Mouse (Mus musculus) inflammation-experienced regulatory T-cells, adult 6 months (primary cell): Measurements from ENCODE around the gene Ing5. TPM values are rescaled to one million over a fixed set of nuclear protein-coding genes. Genes with fewer than 3 reads are reported as not detected.
"Not testable (repeated sequence)": the region's sequence is repeated elsewhere in the genome, so short reads cannot be mapped to it uniquely, and the experiment has no call there.

Experiments used
- ATAC-seq: one replicate; pipeline ENCODE4 v1.8.0; 2017
- polyA plus RNA-seq, 3 experiments: library from polyadenylated mRNA; unstranded; fragments of 100-300 nt; shearing (Covaris generic); gene quantifications; one replicate each; pipeline ENCODE4 v1.2.1; 2017

Ing5 gene
- 10 to 100 TPM; 20.3 to 26.9 (median 22.1) TPM for polyA plus RNA-seq

- peak; percentile 76 for ATAC-seq
Measured at GRCm38 (mm10) chr1:93803556-93804507, at the start of gene Ing5. TSS of gene Ing5 (plus strand) at chr1:93803965.

- ATAC-seq, result peak; percentile 86
Measured at GRCm38 (mm10) chr1:93754573-93755290, 49.0 kb upstream of the Ing5 start, which contains the start of gene Thap4. TSS of gene Thap4 (minus strand) at chr1:93754864.

- peak; percentile 11 for ATAC-seq
Measured at GRCm38 (mm10) chr1:93755291-93755610, 48.5 kb upstream of the Ing5 start.

GRCm38 (mm10) chr1:93755618-93756017, 48.1 kb upstream of the Ing5 start:
- no peak for ATAC-seq

GRCm38 (mm10) chr1:93756154-93756553, 47.6 kb upstream of the Ing5 start:
- ATAC-seq, result no peak

GRCm38 (mm10) chr1:93760076-93760475, 43.7 kb upstream of the Ing5 start:
- no peak for ATAC-seq

GRCm38 (mm10) chr1:93763531-93763930, 40.2 kb upstream of the Ing5 start:
- not testable (repeated sequence) for ATAC-seq

- no peak for ATAC-seq
Measured at GRCm38 (mm10) chr1:93764871-93765591, 38.7 kb upstream of the Ing5 start.

GRCm38 (mm10) chr1:93767600-93767999, 36.2 kb upstream of the Ing5 start:
- ATAC-seq, result no peak

GRCm38 (mm10) chr1:93769901-93770300, 33.9 kb upstream of the Ing5 start:
- no peak for ATAC-seq

- ATAC-seq, result no peak
Measured at GRCm38 (mm10) chr1:93776686-93777085, 27.1 kb upstream of the Ing5 start.

GRCm38 (mm10) chr1:93786912-93787311, 16.9 kb upstream of the Ing5 start:
- no peak for ATAC-seq

- ATAC-seq, result no peak
Measured at GRCm38 (mm10) chr1:93794526-93794925, 9.2 kb upstream of the Ing5 start.

- no peak for ATAC-seq
Measured at GRCm38 (mm10) chr1:93795886-93796285, 7.9 kb upstream of the Ing5 start.

- ATAC-seq, result no peak
Measured at GRCm38 (mm10) chr1:93800670-93801503, 2.9 kb upstream of the Ing5 start.

GRCm38 (mm10) chr1:93801741-93802238, 2.0 kb upstream of the Ing5 start, which contains the start of gene Dtymk:
TSS of gene Dtymk (minus strand) at chr1:93801934.
- peak; percentile 75 for ATAC-seq

GRCm38 (mm10) chr1:93802771-93803170, 994 bp upstream of the Ing5 start:
- ATAC-seq, result no peak

- no peak for ATAC-seq
Measured at GRCm38 (mm10) chr1:93804818-93805217, 1.1 kb downstream of the Ing5 start.

GRCm38 (mm10) chr1:93805221-93805951, 1.6 kb downstream of the Ing5 start:
- ATAC-seq, result no peak

GRCm38 (mm10) chr1:93808871-93809270, 5.1 kb downstream of the Ing5 start:
- no peak for ATAC-seq

GRCm38 (mm10) chr1:93810011-93810410, 6.2 kb downstream of the Ing5 start:
- no peak for ATAC-seq
